Mouse (Mus musculus) adrenal gland, adult (tissue): Measurements from ENCODE around the gene Atp13a3.
"Not testable (repeated sequence)": the region's sequence is repeated elsewhere in the genome, so short reads cannot be mapped to it uniquely, and the experiment has no call there.

ENCODE experiments used
- DNase-seq, 2 experiments: peaks; one replicate each; pipeline ENCODE4 v3.0.0; 2022 to 2023; ENCODE audit warnings: low spot score in 1 of 2; ENCODE audit not compliant: inconsistent age in 2 of 2

Gene Atp13a3

GRCm38 (mm10) chr16:30362528-30362927, 43.2 kb downstream of the Atp13a3 start:
- DNase-seq, result no peak

GRCm38 (mm10) chr16:30353489-30353888, 52.3 kb downstream of the Atp13a3 start:
- not testable (repeated sequence) for DNase-seq

GRCm38 (mm10) chr16:30314236-30314635, 91.5 kb downstream of the Atp13a3 start:
- peak in 1 of 2 experiments; percentile 47 for DNase-seq

GRCm38 (mm10) chr16:30310647-30311046, 95.1 kb downstream of the Atp13a3 start, which contains the start of gene Gp5:
Gp5 (minus strand) TSS chr16:30310779.
- no peak for DNase-seq

GRCm38 (mm10) chr16:30310171-30310515, 95.6 kb downstream of the Atp13a3 start:
- DNase-seq, result no peak

GRCm38 (mm10) chr16:30309395-30310170, 96.2 kb downstream of the Atp13a3 start:
- peak; percentile 8 to 64 for DNase-seq

- peak; percentile 28 to 64 for DNase-seq
Measured at GRCm38 (mm10) chr16:30308616-30309394, 97.0 kb downstream of the Atp13a3 start.

GRCm38 (mm10) chr16:30307961-30308615, 97.7 kb downstream of the Atp13a3 start:
- no peak for DNase-seq

- DNase-seq, result no peak
Measured at GRCm38 (mm10) chr16:30307306-30307705, 98.5 kb downstream of the Atp13a3 start.

- no peak for DNase-seq
Measured at GRCm38 (mm10) chr16:30306102-30306501, 99.7 kb downstream of the Atp13a3 start.

GRCm38 (mm10) chr16:30304236-30304635, 101.5 kb downstream of the Atp13a3 start:
- DNase-seq, result no peak

GRCm38 (mm10) chr16:30303411-30303810, 102.4 kb downstream of the Atp13a3 start:
- DNase-seq, result no peak

- no peak for DNase-seq
Measured at GRCm38 (mm10) chr16:30302686-30303085, 103.1 kb downstream of the Atp13a3 start.

- DNase-seq, result no peak
Measured at GRCm38 (mm10) chr16:30299711-30300277, 106.0 kb downstream of the Atp13a3 start.

GRCm38 (mm10) chr16:30297450-30297849, 108.3 kb downstream of the Atp13a3 start:
- DNase-seq, result no peak

- DNase-seq, result no peak
Measured at GRCm38 (mm10) chr16:30296601-30297275, 109.0 kb downstream of the Atp13a3 start.

- DNase-seq, result no peak
Measured at GRCm38 (mm10) chr16:30295106-30295505, 110.7 kb downstream of the Atp13a3 start.

GRCm38 (mm10) chr16:30290436-30290835, 115.3 kb downstream of the Atp13a3 start:
- no peak for DNase-seq

GRCm38 (mm10) chr16:30285701-30286100, 120.1 kb downstream of the Atp13a3 start:
- no peak for DNase-seq

GRCm38 (mm10) chr16:30283743-30284337, 121.9 kb downstream of the Atp13a3 start:
- peak in 1 of 2 experiments; percentile 56 for DNase-seq
